Mouse (Mus musculus) c-Kit-positive CD71-positive TER-119-negative erythroid progenitor cells, embryonic 14.5 days (primary cell): ENCODE measurements around the gene Rab11fip5.

Source experiments
- DNase-seq: peaks from one replicate; pipeline ENCODE4 v3.0.0-alpha.2; 2013; ENCODE audit warnings: low read depth

Rab11fip5 gene

GRCm38 (mm10) chr6:85373951-85374733 lies at the start of gene Rab11fip5:
Gene Rab11fip5 (minus strand): TSS chr6:85374634.
- no peak for DNase-seq

GRCm38 (mm10) chr6:85423836-85424379 lies 49.5 kb upstream of the Rab11fip5 start, which contains the start of gene Noto:
Gene Noto (plus strand): TSS chr6:85423886.
- no peak for DNase-seq

- no peak for DNase-seq
Measured at GRCm38 (mm10) chr6:85419150-85419549, 44.7 kb upstream of the Rab11fip5 start.

- no peak for DNase-seq
Measured at GRCm38 (mm10) chr6:85415829-85416228, 41.4 kb upstream of the Rab11fip5 start.

GRCm38 (mm10) chr6:85410771-85411273 lies 36.4 kb upstream of the Rab11fip5 start:
- DNase-seq = peak; percentile 51

- no peak for DNase-seq
Measured at GRCm38 (mm10) chr6:85409003-85409402, 34.6 kb upstream of the Rab11fip5 start.

GRCm38 (mm10) chr6:85403039-85403438 lies 28.6 kb upstream of the Rab11fip5 start:
- no peak for DNase-seq

GRCm38 (mm10) chr6:85402613-85403012 lies 28.2 kb upstream of the Rab11fip5 start:
- no peak for DNase-seq

- DNase-seq = no peak
Measured at GRCm38 (mm10) chr6:85399715-85400114, 25.3 kb upstream of the Rab11fip5 start.

GRCm38 (mm10) chr6:85397165-85397564 lies 22.7 kb upstream of the Rab11fip5 start:
- DNase-seq = peak; percentile 42

GRCm38 (mm10) chr6:85395360-85395759 lies 20.9 kb upstream of the Rab11fip5 start:
- DNase-seq = no peak

GRCm38 (mm10) chr6:85391803-85392202 lies 17.4 kb upstream of the Rab11fip5 start:
- peak; percentile 45 for DNase-seq

- DNase-seq = no peak
Measured at GRCm38 (mm10) chr6:85388608-85389007, 14.2 kb upstream of the Rab11fip5 start.

- no peak for DNase-seq
Measured at GRCm38 (mm10) chr6:85382791-85383190, 8.4 kb upstream of the Rab11fip5 start.

GRCm38 (mm10) chr6:85381648-85382020 lies 7.2 kb upstream of the Rab11fip5 start:
- DNase-seq = no peak

GRCm38 (mm10) chr6:85380901-85381647 lies 6.6 kb upstream of the Rab11fip5 start:
- DNase-seq = no peak

GRCm38 (mm10) chr6:85380201-85380900 lies 5.9 kb upstream of the Rab11fip5 start:
- peak; percentile 76 for DNase-seq

- DNase-seq = no peak
Measured at GRCm38 (mm10) chr6:85378629-85379028, 4.2 kb upstream of the Rab11fip5 start.

- no peak for DNase-seq
Measured at GRCm38 (mm10) chr6:85377876-85378275, 3.4 kb upstream of the Rab11fip5 start.

- peak; percentile 50 for DNase-seq
Measured at GRCm38 (mm10) chr6:85377066-85377734, 2.8 kb upstream of the Rab11fip5 start.

- DNase-seq = peak; percentile 96
Measured at GRCm38 (mm10) chr6:85374734-85375114, 290 bp upstream of the Rab11fip5 start.
